Mouse (Mus musculus): Measurements from ENCODE around the gene Plb1. TPM values are rescaled to one million over a fixed set of nuclear protein-coding genes. Genes with fewer than 3 reads are reported as not detected.

Gene Plb1
- total and polyA plus RNA-seq, 3 experiments: 0.51 to 2.3 (median 0.66) TPM

GRCm38 (mm10) chr5:32371239-32371638 lies 138.7 kb downstream of the Plb1 start:
- Histone ChIP-seq H3K4me2 (ENCODE audit: insufficient read depth, low read depth, poor library complexity, severe bottlenecking) (no peak overlapping the region), H3K9me3 (replicated peaks; ENCODE audit: low read length) (no peaks in the 10 kb centered on the region), H3K27me3 (replicated peaks) (peaks cover 2% of the 10 kb centered on the region), H3K4me3 (replicated peaks in 1 of 3; ENCODE audit: low read depth in 2 of 3, low read length in 2 of 3, poor library complexity in 1 of 3) (no peak overlapping the region), H3K9ac (ENCODE audit: insufficient read depth, low read depth) (no peak overlapping the region), H3K36me3 (replicated peaks in 1 of 2; ENCODE audit: control insufficient read depth in 1 of 2, insufficient read depth in 1 of 2, low read length in 1 of 2) (no peaks in the 10 kb centered on the region), H3K79me2 (replicated peaks; ENCODE audit: control insufficient read depth, extremely low read depth, insufficient read depth, poor library complexity, severe bottlenecking) (no peaks in the 10 kb centered on the region), H3K27ac (ENCODE audit: insufficient read depth, low read depth) (no peak overlapping the region), H3K4me1 (ENCODE audit: control insufficient read depth in 1 of 2, insufficient read depth in 2 of 2) (peaks cover 0 to 4% of the 10 kb centered on the region in 2 experiments; a peak in 1 of 4 replicates)
- TF ChIP-seq TBP (conservative IDR thresholded peaks at IDR 0.05; ENCODE audit: low read depth, low read length) (no peak), MXI1 (IDR thresholded peaks at IDR 0.05; ENCODE audit: low read depth, low read length) (no peak), JUND (conservative IDR thresholded peaks at IDR 0.05; ENCODE audit: low read depth, low read length) (no peak), TCF12 (IDR thresholded peaks at IDR 0.05; ENCODE audit: low read depth, low read length) (no peak), SMC3 (IDR thresholded peaks at IDR 0.05; ENCODE audit: low read depth, low read length) (no peak), USF2 (conservative IDR thresholded peaks at IDR 0.05; ENCODE audit: low read depth, low read length) (no peak)
- in situ Hi-C loops (cut with MboI; ENCODE audit: low pct_ligation_motif_present, low pct_unique_long_range_greater_than_20kb, low sequenced_read_pairs) (no loop called here), dilution Hi-C loops (cut with MboI; ENCODE audit: extremely low pct_ligation_motif_present, extremely low pct_unique_long_range_greater_than_20kb, low sequenced_read_pairs) (no loop called here)
- DNase-seq (ENCODE audit: extremely low read depth): no peak

GRCm38 (mm10) chr5:32378546-32378945 lies 146.0 kb downstream of the Plb1 start:
- Histone ChIP-seq H3K9me3 (replicated peaks; ENCODE audit: low read length) (no peaks in the 10 kb centered on the region), H3K9ac (ENCODE audit: insufficient read depth, low read depth) (no peak overlapping the region), H3K27me3 (replicated peaks) (no peaks in the 10 kb centered on the region), H3K36me3 (replicated peaks in 1 of 2; ENCODE audit: control insufficient read depth in 1 of 2, insufficient read depth in 1 of 2, low read length in 1 of 2) (no peaks in the 10 kb centered on the region), H3K27ac (ENCODE audit: insufficient read depth, low read depth) (no peak overlapping the region), H3K79me2 (replicated peaks; ENCODE audit: control insufficient read depth, extremely low read depth, insufficient read depth, poor library complexity, severe bottlenecking) (no peaks in the 10 kb centered on the region), H3K4me1 (ENCODE audit: control insufficient read depth in 1 of 2, insufficient read depth in 2 of 2) (peaks cover 3 to 19% of the 10 kb centered on the region in 2 experiments), H3K4me2 (ENCODE audit: insufficient read depth, low read depth, poor library complexity, severe bottlenecking) (no peak overlapping the region), H3K4me3 (replicated peaks in 1 of 3; ENCODE audit: low read depth in 2 of 3, low read length in 2 of 3, poor library complexity in 1 of 3) (no peak overlapping the region)
- dilution Hi-C loops (cut with MboI; ENCODE audit: extremely low pct_ligation_motif_present, extremely low pct_unique_long_range_greater_than_20kb, low sequenced_read_pairs) (no loop called here), in situ Hi-C loops (cut with MboI; ENCODE audit: low pct_ligation_motif_present, low pct_unique_long_range_greater_than_20kb, low sequenced_read_pairs) (no loop called here)
- TF ChIP-seq TCF12 (IDR thresholded peaks at IDR 0.05; ENCODE audit: low read depth, low read length): peak; percentile 87
- no peak for TF ChIP-seq JUND (conservative IDR thresholded peaks at IDR 0.05; ENCODE audit: low read depth, low read length)
- TF ChIP-seq NELFE (IDR thresholded peaks at IDR 0.05; ENCODE audit: low read depth, low read length): no peak
- DNase-seq (ENCODE audit: extremely low read depth): peak; percentile 61

DNA sequence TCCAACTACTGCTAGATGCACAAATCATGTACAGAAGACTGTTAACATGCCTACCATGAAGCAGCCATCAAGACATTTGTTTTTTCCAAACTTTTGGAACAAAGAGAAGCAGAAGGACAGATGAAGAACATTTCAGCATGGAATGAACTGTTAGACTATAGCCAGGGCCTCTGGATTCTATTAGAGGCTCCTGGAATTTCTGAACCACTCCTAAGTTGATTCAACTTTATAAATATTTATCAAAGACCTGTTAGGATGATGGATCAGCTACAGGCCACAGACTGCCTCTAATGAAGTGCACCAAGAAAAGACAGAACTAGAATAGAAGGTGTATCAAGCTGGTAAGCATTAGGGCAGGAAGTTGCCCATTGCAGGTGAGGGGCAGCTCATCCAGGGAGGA lies 156.1 kb downstream of the Plb1 start:
- H3K36me3 ChIP-seq (replicated peaks in 1 of 2; ENCODE audit: control insufficient read depth in 1 of 2, insufficient read depth in 1 of 2, low read length in 1 of 2): no peaks in the 10 kb centered on the region
- no peak for TF ChIP-seq SMC3 (IDR thresholded peaks at IDR 0.05; ENCODE audit: low read depth, low read length)
- TF ChIP-seq GABPA (IDR thresholded peaks at IDR 0.05; ENCODE audit: insufficient replicate concordance, low read depth, low read length): no peak
- no peak for TF ChIP-seq MXI1 (IDR thresholded peaks at IDR 0.05; ENCODE audit: low read depth, low read length)
- TF ChIP-seq ZC3H11A (IDR thresholded peaks at IDR 0.05; ENCODE audit: low read depth, low read length): no peak
- no peak for TF ChIP-seq TCF12 (IDR thresholded peaks at IDR 0.05; ENCODE audit: low read depth, low read length)
- no peak for TF ChIP-seq ZKSCAN1 (IDR thresholded peaks at IDR 0.05; ENCODE audit: borderline replicate concordance, low read depth, low read length)
- no peak for TF ChIP-seq CTCF (conservative IDR thresholded peaks at IDR 0.05 in 1 of 2, IDR thresholded peaks at IDR 0.05 in 1 of 2; ENCODE audit: low read depth in 2 of 2, low read length in 2 of 2)
- no peak for TF ChIP-seq MYC (IDR thresholded peaks at IDR 0.05; ENCODE audit: low read depth, low read length)
- no peak for TF ChIP-seq PAX5 (IDR thresholded peaks at IDR 0.05; ENCODE audit: low read length)
- no peak overlapping the region for H3K9ac ChIP-seq (ENCODE audit: insufficient read depth, low read depth)
- dilution Hi-C loops (cut with MboI; ENCODE audit: extremely low pct_ligation_motif_present, extremely low pct_unique_long_range_greater_than_20kb, low sequenced_read_pairs) (no loop called here), in situ Hi-C loops (cut with MboI; ENCODE audit: low pct_ligation_motif_present, low pct_unique_long_range_greater_than_20kb, low sequenced_read_pairs) (no loop called here)
- no peak overlapping the region for H3K4me3 ChIP-seq (replicated peaks in 1 of 3; ENCODE audit: low read depth in 2 of 3, low read length in 2 of 3, poor library complexity in 1 of 3)
- no peaks in the 10 kb centered on the region for H3K27me3 ChIP-seq (replicated peaks)
- H3K4me1 ChIP-seq (ENCODE audit: control insufficient read depth in 1 of 2, insufficient read depth in 2 of 2): peaks cover 0 to 5% of the 10 kb centered on the region in 2 experiments; a peak in 1 of 4 replicates
- H3K27ac ChIP-seq (ENCODE audit: insufficient read depth, low read depth): no peak overlapping the region
- peaks cover 4% of the 10 kb centered on the region for H3K9me3 ChIP-seq (replicated peaks; ENCODE audit: low read length)
- DNase-seq (ENCODE audit: extremely low read depth): no peak
- H3K4me2 ChIP-seq (ENCODE audit: insufficient read depth, low read depth, poor library complexity, severe bottlenecking): no peak overlapping the region
- no peaks in the 10 kb centered on the region for H3K79me2 ChIP-seq (replicated peaks; ENCODE audit: control insufficient read depth, extremely low read depth, insufficient read depth, poor library complexity, severe bottlenecking)
